Mouse (Mus musculus) neural tube, embryonic 10.5 days (tissue): ENCODE measurements around the gene Nt5dc3.

Experiments used
- DNase-seq: peaks from one replicate; pipeline ENCODE4 v3.0.0-alpha.2; 2017; ENCODE audit warnings: low spot score; ENCODE audit errors: extremely low spot score

Gene Nt5dc3

GRCm38 (mm10) chr10:86872591-86872990 lies 93.8 kb downstream of the Nt5dc3 start:
- no peak for DNase-seq

- no peak for DNase-seq
Observed at GRCm38 (mm10) chr10:86878721-86879120, 99.9 kb downstream of the Nt5dc3 start.

GRCm38 (mm10) chr10:86880071-86880806 lies 101.4 kb downstream of the Nt5dc3 start:
- DNase-seq: no peak

GRCm38 (mm10) chr10:86881448-86881847 lies 102.6 kb downstream of the Nt5dc3 start:
- DNase-seq: no peak

- no peak for DNase-seq
Observed at GRCm38 (mm10) chr10:86886434-86886833, 107.6 kb downstream of the Nt5dc3 start.
